In genomic region chr13:46929719-46930658, GRCm38 (mm10) we compare ENCODE assay signal across 8 mouse cellular contexts. TPM values are rescaled to one million over a fixed set of nuclear protein-coding genes. Genes with fewer than 3 reads are reported as not detected.
DNase-seq lines count a peak whose midpoint lies in the region; ATAC-seq and TF ChIP-seq lines count a peak whose summit lies in the region.

Gene Kif13a, minus strand, starts transcription at chr13:46929867.

- ATAC-seq in frontal cortex, adult (ENCODE audit: low TSS enrichment), result peak; percentile 71
- ATAC-seq in hematopoietic stem cell, adult 5-6 weeks (replicated peaks in 1 of 2; ENCODE audit: insufficient read depth in 1 of 2, low FRiP score in 2 of 2, low TSS enrichment in 1 of 2, low read depth in 1 of 2, poor library complexity in 2 of 2, severe bottlenecking in 2 of 2), result peak; percentile 83
- peak; percentile 88 for ATAC-seq in lung, embryonic 15.5 days (ENCODE audit: borderline replicate concordance, extremely low read depth, low FRiP score, low TSS enrichment)

- peak within 1 kb of the TSS; percentile 100 for H3K27ac ChIP-seq in lung, embryonic 15.5 days
- peak within 1 kb of the TSS; percentile 89 for H3K27ac ChIP-seq in olfactory bulb, adult 2 months (ENCODE audit: insufficient read depth, low read depth, low read length)

- H3K4me3 ChIP-seq in lung, embryonic 15.5 days, result peak within 1 kb of the TSS; percentile 94
- peak within 1 kb of the TSS; percentile 89 for H3K4me3 ChIP-seq in olfactory bulb, adult 2 months (ENCODE audit: insufficient read depth, low read depth, low read length)

- peaks cover 33% of the 10 kb centered on the region for H3K4me1 ChIP-seq in lung, embryonic 15.5 days
- H3K4me1 ChIP-seq in olfactory bulb, adult 2 months (ENCODE audit: control insufficient read depth, insufficient read depth, low read length), result peaks cover 10% of the 10 kb centered on the region

- peak within 1 kb of the TSS; percentile 91 for H3K9ac ChIP-seq in lung, embryonic 15.5 days

- H3K36me3 ChIP-seq in lung, embryonic 15.5 days, result peaks cover 13% of the 10 kb centered on the region; the same call in 1 of the 2 replicates

- no peaks in the 10 kb centered on the region for H3K9me3 ChIP-seq in lung, embryonic 15.5 days

- under 1% methylated on average over 87 of the region's 96 CpGs for WGBS in lung, embryonic 15.5 days
- 12% methylated on average over 96 of the region's 96 CpGs for WGBS in olfactory bulb, adult 2 months

- H3K27me3 ChIP-seq in lung, embryonic 15.5 days, result no peaks in the 10 kb centered on the region

- TF ChIP-seq CTCF in olfactory bulb, adult 2 months (IDR thresholded peaks at IDR 0.05; ENCODE audit: insufficient read depth, low read depth, low read length), result no peak

- DNase-seq in MN1 (ENCODE audit: low spot score), result peak; percentile 91
- peak; percentile 95 for DNase-seq in cerebellum, adult 9-10 months
- peak; percentile 90 for DNase-seq in layer of hippocampus, adult 9-10 months (ENCODE audit: low spot score)
- peak; percentile 41 to 43 for DNase-seq in thymus, adult 18-20 months

- 0 out of 2 replicates have a peak, but pooled peaks have one; percentile 27 for TF ChIP-seq POLR2A in olfactory bulb, adult 2 months (IDR thresholded peaks at IDR 0.05; ENCODE audit: insufficient read depth, low read depth, low read length)

- H3K4me2 ChIP-seq in lung, embryonic 15.5 days, result peak within 1 kb of the TSS; percentile 86

RNA-seq across cellular contexts. Expression of gene Kif13a, which starts in this region (rescaled TPM):
- total RNA-seq in hematopoietic stem cell, adult 5-6 weeks (2017), result 44.0 and 54.7 TPM in 2 replicates
- polyA plus RNA-seq in lung, embryonic 15.5 days (2015; fragmentation: Nextera tagmentation; extraction: Ambion mirVana), result 30.6 and 32.5 TPM in 2 replicates
- not detected in 2 replicates for polyA plus RNA-seq in olfactory bulb, adult 2 months (2012; ENCODE audit: insufficient read depth, insufficient read length, low replicate concordance, missing spikeins)

Comparison
In these comparisons a context has a peak if more than half of its experiments do, and no peak if none do; other contexts are left out.
1. Peak in every context shown above with its lines: DNase-seq, ATAC-seq, H3K4me3 ChIP-seq and H3K27ac ChIP-seq.
2. RNA of gene Kif13a (polyA plus RNA-seq): 30.6 to 32.5 TPM in lung, embryonic 15.5 days; not detected in olfactory bulb, adult 2 months; every median in the first group is over 10 times any median in the second.
3. DNase-seq: peak in every context shown above with its lines; median percentile 95 in cerebellum, adult 9-10 months; 91 in MN1; 90 in layer of hippocampus, adult 9-10 months; 42 in thymus, adult 18-20 months.